Mouse (Mus musculus) MEL (cell line): ENCODE measurements around the gene Arpp21. TPM values are rescaled to one million over a fixed set of nuclear protein-coding genes. Genes with fewer than 3 reads are reported as not detected.

Experiments
- DNase-seq: peaks from one replicate; pipeline ENCODE4 v3.0.0; 2011; ENCODE audit warnings: low read depth, low spot score
- H3K27ac ChIP-seq: 2 replicates; pipeline ENCODE4 v1.5.1; 2012; ENCODE audit warnings: low read depth, mild to moderate bottlenecking, control low read depth, low read length, moderate library complexity; ENCODE audit not compliant: control insufficient read depth
- H3K27me3 ChIP-seq, 2 experiments: fragments of 150-350 bp in 1 of 2; sonication (generic) in 1 of 2; 2 replicates each; pipeline ENCODE4 v1.6.1; 2012; ENCODE audit warnings: low read length in 2 of 2, mild to moderate bottlenecking in 2 of 2, improper control_type of control experiment in 1 of 2, moderate library complexity in 1 of 2; ENCODE audit not compliant: insufficient read depth in 2 of 2, control insufficient read depth in 1 of 2
- H3K36me3 ChIP-seq, 2 experiments: 2 replicates each; pipeline ENCODE4 v1.6.1; 2012 to 2014; ENCODE audit warnings: low read length in 2 of 2, improper control_type of control experiment in 1 of 2, inconsistent platforms in 1 of 2, mild to moderate bottlenecking in 1 of 2; ENCODE audit not compliant: insufficient read depth in 2 of 2, control insufficient read depth in 1 of 2
- H3K4me1 ChIP-seq, 2 experiments: fragments of 150-350 bp in 1 of 2; sonication (generic) in 1 of 2; 2 replicates each; pipeline ENCODE4 v1.6.1; 2012; ENCODE audit warnings: low read length in 2 of 2, improper control_type of control experiment in 1 of 2, mild to moderate bottlenecking in 1 of 2; ENCODE audit not compliant: insufficient read depth in 2 of 2, control insufficient read depth in 1 of 2
- H3K4me3 ChIP-seq, 2 experiments: fragments of 150-350 bp in 1 of 2; sonication (generic) in 1 of 2; 2 replicates each; pipeline ENCODE4 v1.5.1; 2012; ENCODE audit warnings: low read depth in 2 of 2, low read length in 2 of 2, mild to moderate bottlenecking in 2 of 2, moderate library complexity in 2 of 2, control low read depth in 1 of 2, improper control_type of control experiment in 1 of 2; ENCODE audit not compliant: control insufficient read depth in 1 of 2, insufficient read depth in 1 of 2
- H3K79me2 ChIP-seq: 2 replicates; pipeline ENCODE4 v1.6.1; 2012; ENCODE audit warnings: mild to moderate bottlenecking, low read length, moderate library complexity; ENCODE audit not compliant: control insufficient read depth, poor library complexity, insufficient read depth
- H3K9ac ChIP-seq: 2 replicates; pipeline ENCODE4 v1.6.1; 2012; ENCODE audit warnings: low read depth, mild to moderate bottlenecking, control low read depth, low read length, moderate library complexity; ENCODE audit not compliant: control insufficient read depth, poor library complexity, severe bottlenecking
- H3K9me3 ChIP-seq: fragments of 150-350 bp; sonication (generic); replicated peaks from 2 replicates; pipeline ENCODE4 v1.6.1; 2012; ENCODE audit warnings: mild to moderate bottlenecking, low read length, improper control_type of control experiment, moderate library complexity; ENCODE audit not compliant: insufficient read depth
- CHD1 ChIP-seq: IDR thresholded peaks from 2 replicates; pipeline ENCODE4 v1.6.1; 2012; ENCODE audit warnings: low read depth, mild to moderate bottlenecking, inconsistent platforms, low read length, improper control_type of control experiment
- E2F4 ChIP-seq: IDR thresholded peaks from 2 replicates; pipeline ENCODE4 v1.6.1; 2011; ENCODE audit warnings: low read depth, low read length, improper control_type of control experiment, borderline replicate concordance
- EP300 ChIP-seq, 2 experiments: IDR thresholded peaks; 2 replicates each; pipeline ENCODE4 v1.6.1; 2011; ENCODE audit warnings: improper control_type of control experiment in 2 of 2, low read length in 2 of 2, low read depth in 1 of 2, mild to moderate bottlenecking in 1 of 2
- ETS1 ChIP-seq: IDR thresholded peaks from 2 replicates; pipeline ENCODE4 v1.6.1; 2012; ENCODE audit warnings: low read depth, mild to moderate bottlenecking, inconsistent platforms, low read length, improper control_type of control experiment, moderate library complexity
- GABPA ChIP-seq: IDR thresholded peaks from 2 replicates; pipeline ENCODE4 v1.6.1; 2012; ENCODE audit warnings: low read depth, mild to moderate bottlenecking, inconsistent platforms, low read length, improper control_type of control experiment, moderate library complexity
- HCFC1 ChIP-seq: IDR thresholded peaks from 2 replicates; pipeline ENCODE4 v1.6.1; 2012; ENCODE audit warnings: low read depth, mild to moderate bottlenecking, inconsistent platforms, low read length, improper control_type of control experiment, moderate library complexity
- MAFK ChIP-seq: IDR thresholded peaks from 2 replicates; pipeline ENCODE4 v1.6.1; 2011; ENCODE audit warnings: low read depth, mild to moderate bottlenecking, low read length, improper control_type of control experiment, borderline replicate concordance
- MAZ ChIP-seq: IDR thresholded peaks from 2 replicates; pipeline ENCODE4 v1.6.1; 2012; ENCODE audit warnings: low read depth, mild to moderate bottlenecking, inconsistent platforms, low read length, improper control_type of control experiment
- MEF2A ChIP-seq: IDR thresholded peaks from 2 replicates; pipeline ENCODE4 v1.6.1; 2014; ENCODE audit warnings: low read depth, mild to moderate bottlenecking, inconsistent platforms, low read length, improper control_type of control experiment; ENCODE audit not compliant: poor library complexity, insufficient replicate concordance, severe bottlenecking; ENCODE audit errors: extremely low read depth
- MXI1 ChIP-seq: IDR thresholded peaks from 2 replicates; pipeline ENCODE4 v1.6.1; 2011; ENCODE audit warnings: mild to moderate bottlenecking, low read depth, low read length, improper control_type of control experiment
- NRF1 ChIP-seq: IDR thresholded peaks from 2 replicates; pipeline ENCODE4 v1.6.1; 2014; ENCODE audit warnings: low read depth, mild to moderate bottlenecking, inconsistent platforms, low read length, improper control_type of control experiment, moderate library complexity; ENCODE audit not compliant: poor library complexity, insufficient read depth, severe bottlenecking
- POLR2A ChIP-seq, 2 experiments: IDR thresholded peaks; 2 replicates each; pipeline ENCODE4 v1.6.1; 2011 to 2012; ENCODE audit warnings: low read length in 2 of 2, mild to moderate bottlenecking in 2 of 2, control low read depth in 1 of 2, improper control_type of control experiment in 1 of 2, low read depth in 1 of 2, moderate library complexity in 1 of 2; ENCODE audit not compliant: control insufficient read depth in 1 of 2, insufficient read depth in 1 of 2, poor library complexity in 1 of 2
- POLR2AphosphoS5 ChIP-seq: IDR thresholded peaks from 2 replicates; pipeline ENCODE4 v1.6.1; 2012; ENCODE audit warnings: low read depth, borderline replicate concordance, mild to moderate bottlenecking, inconsistent platforms, low read length, moderate library complexity, mixed read lengths
- RAD21 ChIP-seq: IDR thresholded peaks from 2 replicates; pipeline ENCODE4 v1.6.1; 2011; ENCODE audit warnings: mild to moderate bottlenecking, low read depth, low read length, improper control_type of control experiment
- RCOR1 ChIP-seq: IDR thresholded peaks from 2 replicates; pipeline ENCODE4 v1.6.1; 2012; ENCODE audit warnings: low read depth, mild to moderate bottlenecking, inconsistent platforms, low read length, improper control_type of control experiment
- SIN3A ChIP-seq: IDR thresholded peaks from 2 replicates; pipeline ENCODE4 v1.6.1; 2012; ENCODE audit warnings: low read length, improper control_type of control experiment, inconsistent platforms
- TBP ChIP-seq: IDR thresholded peaks from 2 replicates; pipeline ENCODE4 v1.8.0; 2011; ENCODE audit warnings: low read depth, low read length, improper control_type of control experiment
- USF2 ChIP-seq, 2 experiments: IDR thresholded peaks; 2 replicates each; pipeline ENCODE4 v1.6.1; 2011 to 2012; ENCODE audit warnings: improper control_type of control experiment in 2 of 2, low read length in 2 of 2, borderline replicate concordance in 1 of 2, inconsistent platforms in 1 of 2, low read depth in 1 of 2, mild to moderate bottlenecking in 1 of 2; ENCODE audit not compliant: insufficient read depth in 1 of 2
- ZKSCAN1 ChIP-seq: IDR thresholded peaks from 2 replicates; pipeline ENCODE4 v1.6.1; 2012; ENCODE audit warnings: low read depth, mild to moderate bottlenecking, inconsistent platforms, low read length, improper control_type of control experiment, moderate library complexity
- ZMIZ1 ChIP-seq: IDR thresholded peaks from 2 replicates; pipeline ENCODE4 v1.6.1; 2012; ENCODE audit warnings: low read depth, mild to moderate bottlenecking, inconsistent platforms, low read length, improper control_type of control experiment, moderate library complexity
- polyA plus RNA-seq, 2 experiments: library from polyadenylated mRNA; stranded (reverse) in 1 of 2; unstranded in 1 of 2; fragments of >175 nt in 1 of 2; fragments of >200 nt in 1 of 2; gene quantifications; 2 replicates each; pipeline versions ENCODE4 v1.2.1 to v1.2.4; 2012; ENCODE audit warnings: low replicate concordance in 2 of 2, low read depth in 1 of 2; ENCODE audit not compliant: insufficient read length in 2 of 2, insufficient read depth in 1 of 2, missing spikeins in 1 of 2
- total RNA-seq: library from RNA; depleted of rRNA; stranded (reverse); fragments of 300-350 nt; gene quantifications from 2 replicates; pipeline ENCODE4 v1.2.3, GENCODE M21; 2012

Arpp21 gene
- total and polyA plus RNA-seq, 3 experiments, result 0.10 to 0.12 TPM; not detected in 1

- no peaks in the 10 kb centered on the region for H3K9me3 ChIP-seq
- no peaks in the 10 kb centered on the region for H3K36me3 ChIP-seq
- no peak for TF ChIP-seq ZMIZ1
- no peak for TF ChIP-seq CHD1
- TF ChIP-seq RAD21, result no peak
- no peak for TF ChIP-seq ZKSCAN1
- no peak for TF ChIP-seq NRF1
- no peak for TF ChIP-seq GABPA
- TF ChIP-seq SIN3A, result no peak
- no peak for TF ChIP-seq USF2 (IDR thresholded peaks at IDR 0.05; ENCODE audit: borderline replicate concordance in 1 of 2, insufficient read depth in 1 of 2, low read depth in 1 of 2, low read length in 2 of 2)
- no peak for TF ChIP-seq RCOR1
- no peak for TF ChIP-seq MXI1
- no peaks in the 10 kb centered on the region for H3K4me1 ChIP-seq
- no peaks in the 10 kb centered on the region for H3K79me2 ChIP-seq
- no peak for DNase-seq
- no peak overlapping the region for H3K4me3 ChIP-seq
- no peak overlapping the region for H3K27ac ChIP-seq
- no peak overlapping the region for H3K9ac ChIP-seq
- no peaks in the 10 kb centered on the region for H3K27me3 ChIP-seq
These were observed 22.8 kb upstream of the Arpp21 start for GRCm38 (mm10) chr9:112258560-112258959.

GRCm38 (mm10) chr9:112255971-112256370 lies 20.2 kb upstream of the Arpp21 start:
- DNase-seq, result no peak

GRCm38 (mm10) chr9:112253730-112254129 lies 18.0 kb upstream of the Arpp21 start:
- no peak for DNase-seq
- H3K36me3 ChIP-seq, result no peaks in the 10 kb centered on the region
- H3K79me2 ChIP-seq, result no peaks in the 10 kb centered on the region
- no peak overlapping the region for H3K9ac ChIP-seq
- no peak overlapping the region for H3K27ac ChIP-seq
- no peaks in the 10 kb centered on the region for H3K27me3 ChIP-seq
- no peaks in the 10 kb centered on the region for H3K9me3 ChIP-seq
- H3K4me1 ChIP-seq, result no peaks in the 10 kb centered on the region
- TF ChIP-seq GABPA (no peak), HCFC1 (no peak), EP300 (IDR thresholded peaks at IDR 0.05; ENCODE audit: low read depth in 1 of 2, low read length in 2 of 2) (no peak), MAFK (no peak), ETS1 (no peak), TBP (no peak), POLR2AphosphoS5 (no peak), MAZ (no peak), MEF2A (no peak), E2F4 (no peak), POLR2A (IDR thresholded peaks at IDR 0.05; ENCODE audit: control insufficient read depth in 1 of 2, insufficient read depth in 1 of 2, low read depth in 1 of 2, low read length in 2 of 2, poor library complexity in 1 of 2) (no peak)
- no peak overlapping the region for H3K4me3 ChIP-seq

More at GRCm38 (mm10) chr9:112255971-112256370, 20.2 kb upstream of the Arpp21 start:
- Histone ChIP-seq H3K27me3 (no peaks in the 10 kb centered on the region), H3K36me3 (no peaks in the 10 kb centered on the region), H3K4me1 (no peaks in the 10 kb centered on the region), H3K9ac (no peak overlapping the region), H3K9me3 (no peaks in the 10 kb centered on the region), H3K27ac (no peak overlapping the region), H3K4me3 (no peak overlapping the region), H3K79me2 (no peaks in the 10 kb centered on the region)
- no peak for TF ChIP-seq E2F4
